In genomic region chr7:44817441-44817840, GRCm38 (mm10) we compare ENCODE assay signal across 8 mouse cellular contexts. TPM values are rescaled to one million over a fixed set of nuclear protein-coding genes. Genes with fewer than 3 reads are reported as not detected.
DNase-seq lines count a peak whose midpoint lies in the region; ATAC-seq and TF ChIP-seq lines count a peak whose summit lies in the region.

No protein-coding gene starts in this region.

- peak overlapping the region; percentile 95 for H3K27ac ChIP-seq in left cerebral cortex, adult 2 months
- H3K27ac ChIP-seq in embryonic facial prominence, embryonic 15.5 days (replicated peaks) = peak overlapping the region; percentile 99; the same call in 1 of the 2 replicates
- no peak overlapping the region for H3K27ac ChIP-seq in intestine, embryonic 14.5 days (ENCODE audit: low read depth)
- H3K27ac ChIP-seq in neural tube, embryonic 11.5 days (ENCODE audit: low read depth, low read length) = no peak overlapping the region

- H3K36me3 ChIP-seq in embryonic facial prominence, embryonic 15.5 days = peaks cover 10% of the 10 kb centered on the region; the same call in 1 of the 2 replicates
- H3K36me3 ChIP-seq in intestine, embryonic 14.5 days (ENCODE audit: control insufficient read depth, insufficient read depth, low read length) = peaks cover 13% of the 10 kb centered on the region; the same call in 1 of the 2 replicates
- no peaks in the 10 kb centered on the region for H3K36me3 ChIP-seq in neural tube, embryonic 11.5 days (ENCODE audit: control insufficient read depth, insufficient read depth, low read length)

- H3K4me1 ChIP-seq in embryonic facial prominence, embryonic 15.5 days = peaks cover 47% of the 10 kb centered on the region
- peaks cover 27% of the 10 kb centered on the region for H3K4me1 ChIP-seq in intestine, embryonic 14.5 days (replicated peaks; ENCODE audit: control insufficient read depth, insufficient read depth, low read length)
- H3K4me1 ChIP-seq in neural tube, embryonic 11.5 days (ENCODE audit: control insufficient read depth, insufficient read depth, low read length) = peaks cover 22% of the 10 kb centered on the region

- H3K9me3 ChIP-seq in embryonic facial prominence, embryonic 15.5 days (replicated peaks) = no peaks in the 10 kb centered on the region
- H3K9me3 ChIP-seq in intestine, embryonic 14.5 days (ENCODE audit: control insufficient read depth, low read length) = no peaks in the 10 kb centered on the region
- H3K9me3 ChIP-seq in neural tube, embryonic 11.5 days (ENCODE audit: control insufficient read depth, low read length) = no peaks in the 10 kb centered on the region

- intact Hi-C loops in left cerebral cortex, adult 2 months (cut with DNase I) = no loop called here
- intact Hi-C loops in left cerebral cortex, postnatal 4 days (cut with DNase I) = no loop called here

- DNase-seq in left cerebral cortex, adult 2 months (ENCODE audit: extremely low spot score in 1 of 2, low spot score in 2 of 2) = peak in 1 of 2 experiments; percentile 4
- DNase-seq in left cerebral cortex, postnatal 4 days = no peak
- no peak for DNase-seq in intestine, embryonic 14.5 days (ENCODE audit: low spot score)
- DNase-seq in neural tube, embryonic 11.5 days (ENCODE audit: low spot score) = no peak
- no peak for DNase-seq in B cell, adult 2 months
- no peak for DNase-seq in c-Kit-positive CD71-positive TER-119-positive erythroid progenitor cells, embryonic 14.5 days (ENCODE audit: low spot score)

- H3K4me2 ChIP-seq in embryonic facial prominence, embryonic 15.5 days (replicated peaks) = peak overlapping the region; percentile 71
- H3K4me2 ChIP-seq in intestine, embryonic 14.5 days (ENCODE audit: low read length) = peak overlapping the region; percentile 78
- H3K4me2 ChIP-seq in neural tube, embryonic 11.5 days (ENCODE audit: low read depth) = peak overlapping the region; percentile 89

- peak overlapping the region; percentile 86 for H3K9ac ChIP-seq in embryonic facial prominence, embryonic 15.5 days
- peak overlapping the region; percentile 87 for H3K9ac ChIP-seq in intestine, embryonic 14.5 days (ENCODE audit: low read length)
- H3K9ac ChIP-seq in neural tube, embryonic 11.5 days (ENCODE audit: low read length) = peak overlapping the region; percentile 96

- H3K4me3 ChIP-seq in left cerebral cortex, adult 2 months = peak overlapping the region; percentile 71
- H3K4me3 ChIP-seq in embryonic facial prominence, embryonic 15.5 days (replicated peaks) = peak overlapping the region; percentile 87
- H3K4me3 ChIP-seq in intestine, embryonic 14.5 days (ENCODE audit: low read depth, low read length) = peak overlapping the region; percentile 83
- peak overlapping the region; percentile 85 for H3K4me3 ChIP-seq in neural tube, embryonic 11.5 days (ENCODE audit: low read depth, low read length)

- 16% methylated on average over 3 of the region's 3 CpGs for WGBS in embryonic facial prominence, embryonic 15.5 days
- 22% methylated on average over 3 of the region's 3 CpGs for WGBS in intestine, embryonic 14.5 days
- WGBS in neural tube, embryonic 11.5 days = 31% methylated on average over 3 of the region's 3 CpGs

- no peak for TF ChIP-seq CTCF in left cerebral cortex, adult 2 months (IDR thresholded peaks at IDR 0.05)

- H3K27me3 ChIP-seq in embryonic facial prominence, embryonic 15.5 days = no peaks in the 10 kb centered on the region
- no peaks in the 10 kb centered on the region for H3K27me3 ChIP-seq in intestine, embryonic 14.5 days (replicated peaks; ENCODE audit: control insufficient read depth, insufficient read depth, low read length)
- no peaks in the 10 kb centered on the region for H3K27me3 ChIP-seq in neural tube, embryonic 11.5 days (ENCODE audit: control insufficient read depth, insufficient read depth, low read length)

- ATAC-seq in embryonic facial prominence, embryonic 15.5 days (ENCODE audit: insufficient number of reproducible peaks, low FRiP score, low TSS enrichment, low read depth) = no peak
- ATAC-seq in intestine, embryonic 14.5 days (replicated peaks; ENCODE audit: low FRiP score, low TSS enrichment, low read depth) = no peak
- ATAC-seq in neural tube, embryonic 11.5 days (ENCODE audit: insufficient read depth, low FRiP score, low TSS enrichment) = no peak
- ATAC-seq in activated CD4-positive, CD25-positive, alpha-beta regulatory T cell, adult 4 months = no peak

RNA-seq across cellular contexts. Expression of gene Atf5, which starts 1.0 kb away (rescaled TPM):
- 10 to 100 TPM; 23.1 to 23.4 TPM for total RNA-seq in left cerebral cortex, adult 2 months (2021)
- total RNA-seq in left cerebral cortex, postnatal 4 days (2021) = 10 to 100 TPM; 22.6 to 23.5 TPM
- 12.4 and 14.7 TPM in 2 replicates for polyA plus RNA-seq in embryonic facial prominence, embryonic 15.5 days (2015; fragmentation: Nextera tagmentation; extraction: Ambion mirVana)
- 2.4 and 3.0 TPM in 2 replicates for polyA plus RNA-seq in intestine, embryonic 14.5 days (2014; fragmentation: Nextera tagmentation; extraction: Ambion mirVana)
- polyA plus RNA-seq in neural tube, embryonic 11.5 days (2014; fragmentation: Nextera tagmentation; extraction: Ambion mirVana) = 2.1 and 3.1 TPM in 2 replicates
- 1 to 10 TPM in 1 of 2 experiments, not detected in 1; 1.1 TPM for polyA plus RNA-seq in activated CD4-positive, CD25-positive, alpha-beta regulatory T cell, adult 4 months (2017; shearing (Covaris generic))

RNA-seq across cellular contexts. Expression of gene Il4i1, which starts 1.3 kb away (rescaled TPM):
- total RNA-seq in left cerebral cortex, adult 2 months (2021) = 1 to 10 TPM; 1.8 to 2.0 TPM
- total RNA-seq in left cerebral cortex, postnatal 4 days (2021) = 1 to 10 TPM; 1.0 TPM
- 0.88 and 1.6 TPM in 2 replicates for polyA plus RNA-seq in embryonic facial prominence, embryonic 15.5 days (2015; fragmentation: Nextera tagmentation; extraction: Ambion mirVana)
- 2.0 TPM in 2 replicates for polyA plus RNA-seq in intestine, embryonic 14.5 days (2014; fragmentation: Nextera tagmentation; extraction: Ambion mirVana)
- polyA plus RNA-seq in neural tube, embryonic 11.5 days (2014; fragmentation: Nextera tagmentation; extraction: Ambion mirVana) = 0.65 and 1.1 TPM in 2 replicates
- polyA plus RNA-seq in activated CD4-positive, CD25-positive, alpha-beta regulatory T cell, adult 4 months (2017; shearing (Covaris generic)) = 1 to 10 TPM; 2.0 to 4.1 TPM

RNA-seq across cellular contexts. Expression of gene Nup62, which starts 1.6 kb away (rescaled TPM):
- 10 to 100 TPM; 31.9 to 32.2 TPM for total RNA-seq in left cerebral cortex, adult 2 months (2021)
- total RNA-seq in left cerebral cortex, postnatal 4 days (2021) = 10 to 100 TPM; 50.3 to 51.1 TPM
- 83.9 and 84.0 TPM in 2 replicates for polyA plus RNA-seq in embryonic facial prominence, embryonic 15.5 days (2015; fragmentation: Nextera tagmentation; extraction: Ambion mirVana)
- polyA plus RNA-seq in intestine, embryonic 14.5 days (2014; fragmentation: Nextera tagmentation; extraction: Ambion mirVana) = 65.8 and 68.8 TPM in 2 replicates
- polyA plus RNA-seq in neural tube, embryonic 11.5 days (2014; fragmentation: Nextera tagmentation; extraction: Ambion mirVana) = 64.2 and 68.3 TPM in 2 replicates
- 10 to 100 TPM; 32.1 to 47.7 TPM for polyA plus RNA-seq in activated CD4-positive, CD25-positive, alpha-beta regulatory T cell, adult 4 months (2017; shearing (Covaris generic))

RNA-seq across cellular contexts. Expression of gene Akt1s1, which starts 31.4 kb away (rescaled TPM):
- total RNA-seq in left cerebral cortex, adult 2 months (2021) = 10 to 100 TPM; 69.7 to 77.0 TPM
- total RNA-seq in left cerebral cortex, postnatal 4 days (2021) = 10 to 100 TPM; 74.1 to 85.4 TPM
- polyA plus RNA-seq in embryonic facial prominence, embryonic 15.5 days (2015; fragmentation: Nextera tagmentation; extraction: Ambion mirVana) = 124 and 127 TPM in 2 replicates
- polyA plus RNA-seq in intestine, embryonic 14.5 days (2014; fragmentation: Nextera tagmentation; extraction: Ambion mirVana) = 63.7 and 68.0 TPM in 2 replicates
- polyA plus RNA-seq in neural tube, embryonic 11.5 days (2014; fragmentation: Nextera tagmentation; extraction: Ambion mirVana) = 37.2 and 49.3 TPM in 2 replicates
- 1 to 10 TPM; 3.0 to 4.7 TPM for polyA plus RNA-seq in activated CD4-positive, CD25-positive, alpha-beta regulatory T cell, adult 4 months (2017; shearing (Covaris generic))

RNA-seq across cellular contexts. Expression of gene Tbc1d17, which starts 31.4 kb away (rescaled TPM):
- total RNA-seq in left cerebral cortex, adult 2 months (2021) = 10 to 100 TPM; 64.4 to 67.5 TPM
- total RNA-seq in left cerebral cortex, postnatal 4 days (2021) = 10 to 100 TPM; 57.1 to 68.3 TPM
- polyA plus RNA-seq in embryonic facial prominence, embryonic 15.5 days (2015; fragmentation: Nextera tagmentation; extraction: Ambion mirVana) = 86.6 and 89.3 TPM in 2 replicates
- polyA plus RNA-seq in intestine, embryonic 14.5 days (2014; fragmentation: Nextera tagmentation; extraction: Ambion mirVana) = 72.4 and 74.8 TPM in 2 replicates
- 69.3 and 93.0 TPM in 2 replicates for polyA plus RNA-seq in neural tube, embryonic 11.5 days (2014; fragmentation: Nextera tagmentation; extraction: Ambion mirVana)
- 10 to 100 TPM; 41.0 to 63.7 TPM for polyA plus RNA-seq in activated CD4-positive, CD25-positive, alpha-beta regulatory T cell, adult 4 months (2017; shearing (Covaris generic))

Comparison
In these comparisons a context has a peak if more than half of its experiments do, and no peak if none do; other contexts are left out.
1. H3K27ac ChIP-seq: peak in left cerebral cortex, adult 2 months (single experiment) and embryonic facial prominence, embryonic 15.5 days (single experiment); none in intestine, embryonic 14.5 days (single experiment) and neural tube, embryonic 11.5 days (single experiment).
2. Peak in every context shown above with its lines, with median percentiles within 50 percentile points of each other: H3K4me3 ChIP-seq, H3K4me2 ChIP-seq and H3K9ac ChIP-seq.